Mouse (Mus musculus) cerebellum, adult 8-10 months (tissue): ENCODE measurements around the gene Gm35315.
A peak's percentile ranks its signal among the peaks of the same experiment; 100 is the strongest.
"Not testable (repeated sequence)": the region's sequence is repeated elsewhere in the genome, so short reads cannot be mapped to it uniquely, and the experiment has no call there.

Experiments used
- DNase-seq: peaks from one replicate; pipeline ENCODE4 v3.0.0; 2022

Gm35315 gene

DNA sequence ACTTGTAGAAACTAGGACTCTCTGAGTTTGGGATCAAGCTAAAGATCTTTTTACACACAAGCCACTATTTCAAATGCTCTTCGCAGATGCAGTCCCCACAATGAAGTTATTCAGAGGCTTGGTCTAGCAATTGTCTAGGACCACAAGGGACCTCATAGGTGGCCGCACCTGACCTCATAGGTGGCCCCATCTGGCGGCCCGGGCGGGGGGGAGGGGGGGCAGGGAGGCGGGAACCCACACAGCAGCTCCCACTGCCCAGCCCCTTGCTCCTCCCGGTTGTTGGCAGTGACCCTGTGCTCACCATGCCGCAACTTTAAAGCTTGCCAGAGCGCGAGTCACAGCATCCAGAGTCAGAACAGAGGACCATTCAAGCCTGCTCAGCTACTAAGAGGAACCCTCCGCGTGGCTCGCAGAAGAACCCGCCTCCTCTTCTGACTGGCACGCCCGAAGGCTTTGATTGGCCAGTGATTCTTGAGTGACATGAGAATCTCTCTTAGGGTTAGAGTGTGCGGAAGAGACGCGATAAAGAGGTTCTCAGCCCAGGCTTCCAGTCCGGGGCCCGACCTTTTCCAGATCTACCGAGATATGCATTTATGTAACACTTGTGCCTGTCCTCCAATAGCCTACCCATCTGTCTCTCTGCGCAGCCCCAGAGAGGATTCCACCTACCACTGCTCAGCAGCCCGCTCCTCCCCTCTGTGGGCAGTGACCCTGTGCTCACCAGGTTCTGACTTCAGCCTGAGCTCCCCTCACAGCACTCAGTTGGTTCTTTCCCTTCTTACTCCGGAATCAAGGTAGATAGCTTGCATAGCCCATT lies at the start of gene Gm35315:
Gene Gm35315, minus strand, starts transcription at position 391 of the 817 bp plus-strand sequence.
- peak; percentile 88 for DNase-seq

DNA sequence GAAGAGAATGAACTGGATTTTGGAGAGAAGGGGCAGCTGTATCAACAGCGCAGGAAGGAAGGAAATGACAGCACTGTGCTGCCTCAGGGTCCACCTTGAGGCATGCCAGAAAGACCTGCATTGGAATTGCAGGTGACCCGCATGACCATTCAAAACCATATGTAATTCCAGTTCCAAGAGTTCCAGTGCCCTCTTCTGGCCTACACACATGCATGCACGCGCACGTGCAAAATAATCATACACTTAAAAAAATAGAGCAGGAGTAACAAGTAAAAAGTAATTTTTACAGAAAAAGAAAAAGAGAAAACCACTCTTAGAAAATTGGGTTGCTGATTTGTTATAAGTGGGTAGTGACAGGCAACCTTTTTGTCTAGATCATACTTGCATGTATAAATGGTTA lies 48.8 kb upstream of the Gm35315 start:
- no peak for DNase-seq

DNA sequence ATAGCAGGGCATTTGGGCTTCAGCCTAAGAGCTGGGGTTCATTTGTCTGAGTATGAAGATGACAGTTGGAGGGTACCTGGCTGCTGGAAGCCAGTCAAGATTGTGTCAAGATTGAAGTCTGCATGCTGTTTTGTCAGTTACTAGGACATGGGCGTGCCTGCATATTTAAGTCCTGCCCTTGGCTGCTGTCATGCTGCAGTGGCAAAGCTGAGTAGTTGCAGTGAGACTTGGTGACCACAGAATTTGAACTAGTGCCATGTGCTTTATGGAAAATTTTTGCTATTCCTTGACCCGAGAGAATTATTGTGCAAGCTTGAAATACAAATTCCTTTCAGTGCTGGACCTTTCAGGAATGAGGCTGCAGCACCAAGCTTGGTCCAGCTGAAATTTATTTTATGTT lies 48.1 kb upstream of the Gm35315 start:
- no peak for DNase-seq

DNA sequence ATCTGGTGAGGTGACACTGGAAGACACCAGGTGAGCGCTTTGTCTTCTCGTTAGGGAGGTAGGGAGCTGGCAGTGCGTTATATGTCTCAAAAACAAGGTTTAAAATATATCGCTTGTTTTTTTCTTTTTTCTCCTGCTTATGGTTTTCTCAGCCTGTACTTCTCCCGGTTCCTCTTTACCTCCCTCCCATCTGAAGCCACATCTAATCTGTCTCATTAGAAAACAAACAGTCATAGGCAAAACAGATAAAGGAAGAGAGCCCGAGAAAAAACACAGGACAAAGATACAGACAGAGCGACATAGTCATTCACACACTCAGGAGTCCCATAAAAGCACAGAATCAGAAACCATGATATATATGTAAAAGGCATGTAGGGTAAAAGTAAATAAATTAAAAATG lies 46.2 kb upstream of the Gm35315 start:
- DNase-seq: no peak

DNA sequence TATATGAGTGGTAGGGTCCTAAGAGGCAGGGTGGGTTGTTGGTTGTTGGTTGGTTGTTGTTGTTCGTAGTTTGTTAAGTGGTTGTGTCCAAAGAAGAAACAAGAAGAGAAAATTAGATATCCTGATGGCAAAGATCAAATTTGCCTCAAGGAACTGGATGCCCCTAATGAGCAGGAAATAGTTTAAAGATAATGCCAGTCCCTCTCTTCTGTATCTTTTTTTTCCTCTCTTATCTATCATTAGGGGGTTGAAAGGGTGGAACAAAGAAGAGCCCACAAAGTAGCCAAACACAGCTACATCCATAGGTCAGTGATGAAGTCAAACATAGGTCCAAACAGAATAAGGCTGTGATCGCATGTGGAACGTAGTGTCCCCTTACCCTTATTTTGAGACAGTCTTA lies 45.1 kb upstream of the Gm35315 start:
- DNase-seq: no peak

DNA sequence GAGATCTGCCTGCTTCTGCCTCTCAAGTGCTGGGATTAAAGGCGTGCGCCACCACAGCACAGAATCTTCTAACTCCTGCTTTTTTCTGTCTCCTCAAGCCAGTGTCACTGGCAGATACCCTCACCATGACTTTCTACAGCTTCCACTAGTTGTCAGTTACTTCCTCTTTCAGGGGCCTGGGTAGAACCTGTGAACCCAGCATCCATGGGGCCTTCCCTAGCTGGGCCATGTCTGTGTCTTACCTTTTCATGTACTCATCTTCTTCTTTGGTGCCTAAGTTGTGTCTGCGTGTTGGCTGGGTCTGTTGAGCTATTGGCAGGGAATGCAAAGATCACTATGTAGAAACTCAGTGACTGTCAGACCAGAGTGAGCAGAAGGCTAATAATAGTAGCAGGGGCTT lies 43.6 kb upstream of the Gm35315 start:
- no peak for DNase-seq

GRCm38 (mm10) chr5:110136087-110136464 lies 41.9 kb upstream of the Gm35315 start:
- DNase-seq: no peak

GRCm38 (mm10) chr5:110135293-110136086 lies 41.3 kb upstream of the Gm35315 start, which contains the start of gene Chfr:
Chfr (plus strand) TSS chr5:110135842.
- DNase-seq: peak; percentile 99

DNA sequence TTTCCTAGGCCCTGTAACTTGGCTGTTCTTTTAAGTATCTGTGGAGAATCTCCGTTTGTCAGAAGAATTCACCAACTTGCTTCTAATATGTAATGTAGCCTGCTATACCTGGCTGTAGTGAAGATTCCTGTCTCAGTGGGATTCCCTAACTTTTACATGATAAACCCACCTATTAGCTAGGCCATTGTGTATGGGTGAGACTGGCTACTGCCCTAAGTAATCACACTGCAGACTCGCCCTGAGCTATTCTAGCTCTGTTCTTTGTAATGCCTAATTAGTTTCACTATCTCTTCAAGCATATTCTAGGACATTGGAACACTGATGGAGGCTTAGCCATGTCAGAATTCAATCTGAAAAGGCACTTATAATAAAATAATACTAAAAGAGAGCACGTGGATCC lies 28.2 kb upstream of the Gm35315 start:
- DNase-seq: not testable (repeated sequence)

DNA sequence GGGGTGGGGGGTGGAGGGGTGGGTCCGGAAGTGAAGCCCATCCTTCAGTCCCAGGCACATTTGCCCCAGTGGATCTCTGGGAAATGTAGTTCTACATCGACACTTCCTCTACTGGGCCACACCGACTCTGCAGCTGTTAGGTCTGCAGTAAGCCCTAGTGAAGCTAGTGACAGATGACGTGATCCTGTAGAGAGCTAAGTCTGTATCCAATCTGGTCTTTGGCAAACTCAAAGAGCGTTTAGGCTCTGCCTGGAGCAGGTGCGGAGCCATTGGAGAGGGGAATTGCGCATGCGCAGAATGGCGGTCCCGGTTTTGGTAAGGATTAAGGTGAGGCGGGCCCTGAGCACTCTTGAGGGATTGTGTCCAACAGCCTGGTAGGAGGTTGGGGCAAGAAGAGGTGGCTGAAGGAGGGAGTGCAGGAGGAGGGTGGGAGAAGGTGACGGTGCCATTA lies 15.8 kb upstream of the Gm35315 start, which contains the start of gene Zfp605:
Gene Zfp605, plus strand, starts transcription at position 102 of the 451 bp plus-strand sequence.
- peak; percentile 95 for DNase-seq

- DNase-seq: no peak
These were observed 14.0 kb upstream of the Gm35315 start for GRCm38 (mm10) chr5:110108305-110108628.

DNA sequence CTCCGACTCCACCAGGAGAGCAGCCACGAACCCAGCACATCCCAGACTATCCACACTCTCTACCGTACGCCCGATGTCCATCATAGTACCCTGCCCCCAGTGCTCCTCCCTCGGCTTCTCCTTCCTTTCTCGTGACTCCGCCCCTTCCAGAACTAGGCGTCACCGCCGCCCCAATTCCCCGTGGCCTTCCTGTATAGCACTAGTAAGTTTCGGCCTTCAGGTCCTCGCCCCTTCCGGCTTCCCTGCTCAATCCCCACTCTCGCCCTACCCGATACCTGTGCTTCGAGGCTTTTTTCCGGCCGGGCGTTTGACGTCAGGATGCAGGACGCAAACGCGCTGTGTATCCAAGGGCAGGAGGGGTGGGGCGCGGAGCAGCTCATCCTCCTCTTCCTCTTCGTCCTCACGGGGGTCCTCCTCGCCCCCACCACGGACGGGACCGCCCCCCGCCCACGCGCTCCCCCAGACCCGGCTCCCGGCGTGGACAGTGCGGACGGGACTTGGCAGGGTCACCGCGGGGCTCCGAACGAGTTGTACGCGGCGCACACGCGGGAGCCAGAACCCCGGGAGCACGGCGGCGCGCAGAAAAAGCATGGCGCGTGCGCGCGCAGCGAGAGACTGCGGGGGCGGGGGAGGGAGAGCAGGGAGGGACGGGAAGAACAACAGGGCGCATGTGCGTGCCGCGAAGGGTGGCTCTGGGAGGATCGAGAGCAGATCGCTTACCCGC lies 13.5 kb upstream of the Gm35315 start, which contains the start of gene Gtpbp6:
Gene Gtpbp6, minus strand, starts transcription at position 617 of the 724 bp plus-strand sequence.
- DNase-seq: peak; percentile 92

DNA sequence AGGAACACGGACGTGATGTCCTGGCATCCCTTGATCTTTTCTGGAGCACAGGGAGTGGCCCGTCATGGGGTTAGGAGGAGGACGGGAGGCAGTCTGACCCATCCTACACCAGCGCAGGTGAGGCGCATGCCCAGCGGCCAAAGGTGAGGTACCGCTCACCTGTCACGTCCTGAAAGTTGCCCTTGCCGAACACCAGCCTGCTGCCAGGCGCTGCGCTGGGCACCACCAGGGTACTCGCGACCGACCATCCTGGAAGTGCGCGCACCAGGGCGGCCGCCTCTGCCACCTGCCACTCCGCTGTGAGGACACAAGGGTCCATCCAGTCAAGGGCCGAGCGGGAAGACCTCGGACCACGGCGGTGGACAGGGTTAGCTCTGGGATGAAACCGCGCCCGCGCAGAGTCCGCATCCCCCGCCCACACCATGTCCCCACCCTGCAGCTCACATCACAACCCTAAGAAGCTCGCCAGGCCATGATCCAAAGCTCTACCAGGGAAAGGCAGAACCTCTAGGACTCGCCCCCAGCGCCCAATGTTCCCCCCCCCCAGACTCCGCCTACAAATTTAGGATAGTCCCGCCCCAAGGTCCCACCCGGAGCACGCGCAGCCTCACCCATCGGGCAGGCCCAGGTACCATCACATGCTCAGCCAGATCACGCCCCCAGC lies 12.8 kb upstream of the Gm35315 start:
- DNase-seq: peak; percentile 59

DNA sequence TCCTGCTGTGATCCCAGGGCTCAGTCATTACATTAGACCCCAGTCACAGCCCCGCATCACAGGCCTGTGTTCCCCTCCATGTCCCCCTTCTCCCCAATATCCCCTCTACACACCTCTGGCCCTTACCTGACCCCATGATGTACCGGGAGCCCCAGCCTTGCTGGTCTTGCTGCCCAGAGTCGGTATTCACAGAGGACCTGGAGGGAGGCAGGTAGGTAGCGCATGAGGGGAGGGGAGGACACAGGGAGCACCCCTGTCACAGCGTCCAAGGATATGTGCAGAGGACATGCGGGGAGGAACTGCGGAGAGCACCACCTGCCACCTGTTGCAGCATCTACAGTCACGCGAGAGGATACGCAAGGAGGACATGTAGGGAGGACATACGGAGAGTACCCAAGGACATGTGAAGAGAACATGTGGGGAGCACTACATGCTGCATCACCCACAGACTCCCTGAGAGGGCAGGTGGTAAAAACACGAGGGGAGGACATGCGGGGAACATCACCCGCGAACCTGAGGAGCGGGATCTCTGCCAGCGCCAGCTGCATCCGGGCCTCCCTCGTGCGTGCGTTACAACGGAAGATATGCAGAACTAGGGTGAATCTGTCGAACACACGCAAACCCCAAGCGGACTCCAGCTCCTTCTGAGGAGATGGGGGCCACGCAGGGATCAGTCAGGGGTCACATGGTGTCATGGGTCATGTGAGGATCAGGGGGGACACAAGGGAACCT lies 12.1 kb upstream of the Gm35315 start:
- DNase-seq: peak; percentile 26

DNA sequence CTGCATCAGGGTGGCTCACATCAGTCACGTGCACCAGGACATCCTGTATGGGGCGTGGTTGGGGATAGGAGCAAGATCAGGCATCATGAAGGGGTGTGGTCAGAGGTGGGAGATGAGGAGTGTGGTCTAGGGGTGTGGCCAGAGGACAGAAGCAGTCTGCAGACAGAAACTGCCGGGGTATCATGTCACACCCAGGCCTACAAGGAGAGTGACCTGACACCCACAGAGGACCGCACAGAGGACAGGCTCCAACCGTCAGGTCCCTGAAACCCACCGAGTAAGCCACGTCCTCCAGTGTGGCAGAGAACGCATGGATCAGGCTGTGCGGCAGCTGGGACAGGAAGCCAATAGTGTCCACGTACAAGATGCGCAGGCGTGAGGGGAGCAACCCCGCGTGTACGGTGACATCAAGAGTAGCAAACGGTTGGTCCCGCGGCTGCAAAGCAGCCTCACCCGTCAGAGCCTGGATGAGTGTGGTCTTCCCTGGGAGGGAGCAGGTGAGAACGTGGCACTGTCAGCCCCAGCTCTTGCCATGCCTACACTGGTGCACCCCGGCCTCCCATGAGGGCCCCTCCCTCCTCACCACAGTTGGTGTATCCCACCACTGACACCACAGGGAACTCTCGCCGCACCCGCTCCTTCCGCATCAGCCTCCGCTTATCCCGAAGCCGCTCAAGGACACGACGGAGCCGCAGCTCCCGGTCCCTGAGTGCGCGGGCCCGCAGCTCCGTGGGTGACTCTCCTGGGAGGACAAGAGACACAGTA lies 10.6 kb upstream of the Gm35315 start:
- DNase-seq: peak; percentile 33

- no peak for DNase-seq
These were observed 9.8 kb upstream of the Gm35315 start for GRCm38 (mm10) chr5:110103901-110104615.

DNA sequence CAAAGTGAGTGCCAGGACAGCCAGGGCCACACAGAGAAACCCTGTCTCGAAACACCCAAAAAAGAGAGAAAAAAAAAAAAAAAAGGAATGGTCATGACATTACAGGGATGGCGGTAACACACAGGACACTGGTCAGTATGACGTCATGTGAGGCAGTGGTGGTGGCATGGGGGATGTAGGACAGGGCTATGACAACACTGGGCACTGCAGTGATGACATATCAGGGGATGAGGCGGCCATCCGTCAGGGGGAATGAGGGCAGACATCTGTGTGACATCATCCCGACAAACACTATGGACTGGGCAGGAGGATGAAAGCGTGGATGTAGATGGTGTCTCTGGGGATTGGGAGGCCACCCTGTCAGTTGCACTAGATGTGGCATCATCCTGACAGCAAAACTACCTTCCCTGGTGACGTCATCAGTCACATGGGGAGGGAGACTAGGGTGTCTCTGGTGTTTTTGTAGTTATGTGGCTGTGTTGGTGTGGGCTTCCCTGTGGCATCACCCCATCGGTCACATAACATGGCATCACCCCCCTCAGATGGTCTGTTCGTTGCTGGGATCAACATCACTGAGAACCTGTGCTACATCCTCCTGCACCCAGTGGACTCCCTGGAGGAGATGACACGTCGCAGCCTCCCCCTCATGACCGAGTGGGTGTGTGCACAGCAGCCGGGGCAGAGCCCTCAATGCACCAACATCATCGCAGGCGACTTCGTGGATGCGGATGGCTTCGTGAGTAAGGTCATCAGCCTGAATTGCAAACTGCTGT lies 8.8 kb upstream of the Gm35315 start:
- no peak for DNase-seq

GRCm38 (mm10) chr5:110102429-110102828 lies 8.2 kb upstream of the Gm35315 start:
- no peak for DNase-seq

DNA sequence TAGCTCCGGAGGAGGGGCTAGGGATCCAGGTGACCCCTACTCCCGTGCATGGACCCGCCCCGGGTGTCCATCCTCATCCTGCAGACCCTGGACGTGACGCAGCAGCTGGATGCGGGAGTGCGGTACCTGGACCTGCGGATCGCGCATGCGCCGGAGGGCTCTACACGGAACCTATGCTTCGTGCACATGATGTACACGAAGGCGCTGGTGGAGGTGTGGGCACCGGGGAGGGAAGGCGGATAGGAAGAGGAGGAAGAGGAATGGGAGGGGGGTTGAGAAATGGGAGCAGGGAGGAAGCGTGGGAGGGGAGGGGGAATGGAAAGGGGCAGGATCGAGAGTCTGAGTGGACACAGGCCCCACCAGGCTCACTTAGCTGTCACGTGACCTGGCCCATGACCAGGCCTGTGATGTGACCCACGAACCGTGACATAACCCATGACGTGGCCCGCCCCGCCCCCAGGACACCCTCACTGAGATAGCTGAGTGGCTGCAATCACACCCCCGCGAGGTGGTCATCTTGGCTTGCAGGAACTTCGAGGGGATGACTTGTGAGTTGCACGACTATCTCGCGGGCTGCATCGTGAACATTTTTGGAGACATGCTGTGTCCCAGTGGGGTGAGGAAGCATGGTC lies 7.6 kb upstream of the Gm35315 start:
- DNase-seq: peak; percentile 66
